Mouse (Mus musculus) lung, adult 2 months (tissue): ENCODE measurements around the gene Rragc.

Experiments used
- CTCF ChIP-seq: fragments of 200-500 bp; IDR thresholded peaks from 2 replicates; pipeline ENCODE4 v1.5.1; 2011; ENCODE audit warnings: mild to moderate bottlenecking, low read length, control low read depth; ENCODE audit not compliant: insufficient read depth
- POLR2A ChIP-seq: fragments of 200-500 bp; IDR thresholded peaks from 2 replicates; pipeline ENCODE4 v1.6.1; 2011; ENCODE audit warnings: low read depth, mild to moderate bottlenecking, control low read depth, low read length, borderline replicate concordance; ENCODE audit errors: extremely low read depth

DNA sequence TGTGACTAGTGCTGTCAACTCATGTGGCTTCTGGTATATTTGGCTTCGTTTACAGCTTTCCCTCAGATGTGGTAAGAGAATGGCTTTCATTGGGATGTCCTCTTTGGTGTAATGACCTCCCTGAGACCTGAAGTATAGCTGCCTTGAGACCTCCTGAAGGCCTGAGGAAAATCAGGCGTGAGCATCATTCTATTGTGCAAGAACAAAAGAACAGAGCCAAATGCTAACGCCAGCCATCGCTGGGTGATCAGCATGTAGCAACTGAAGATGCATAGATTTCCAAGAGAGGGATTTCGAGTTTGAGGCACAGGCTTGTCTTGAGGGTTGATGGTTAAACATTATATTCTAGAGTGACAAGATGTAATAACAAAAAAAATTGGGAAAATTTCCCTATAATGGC is 64.9 kb downstream of the Rragc start:
- TF ChIP-seq CTCF (no peak), POLR2A (no peak)
